Mouse (Mus musculus) adrenal gland, adult 8-10 months (tissue): ENCODE results near the gene Eif3j1. TPM values are rescaled to one million over a fixed set of nuclear protein-coding genes. Genes with fewer than 3 reads are reported as not detected.
"Not testable (repeated sequence)": the region's sequence is repeated elsewhere in the genome, so short reads cannot be mapped to it uniquely, and the experiment has no call there.

Source experiments
- DNase-seq: peaks from one replicate; pipeline ENCODE4 v3.0.0; 2022
- total RNA-seq, 4 experiments: library from RNA; stranded (reverse); gene quantifications; 2 replicates each; pipeline ENCODE4 v1.2.4; 2022

The Eif3j1 gene
- total RNA-seq, result 10 to 100 TPM; 17.7 to 25.4 (median 18.6) TPM

DNA sequence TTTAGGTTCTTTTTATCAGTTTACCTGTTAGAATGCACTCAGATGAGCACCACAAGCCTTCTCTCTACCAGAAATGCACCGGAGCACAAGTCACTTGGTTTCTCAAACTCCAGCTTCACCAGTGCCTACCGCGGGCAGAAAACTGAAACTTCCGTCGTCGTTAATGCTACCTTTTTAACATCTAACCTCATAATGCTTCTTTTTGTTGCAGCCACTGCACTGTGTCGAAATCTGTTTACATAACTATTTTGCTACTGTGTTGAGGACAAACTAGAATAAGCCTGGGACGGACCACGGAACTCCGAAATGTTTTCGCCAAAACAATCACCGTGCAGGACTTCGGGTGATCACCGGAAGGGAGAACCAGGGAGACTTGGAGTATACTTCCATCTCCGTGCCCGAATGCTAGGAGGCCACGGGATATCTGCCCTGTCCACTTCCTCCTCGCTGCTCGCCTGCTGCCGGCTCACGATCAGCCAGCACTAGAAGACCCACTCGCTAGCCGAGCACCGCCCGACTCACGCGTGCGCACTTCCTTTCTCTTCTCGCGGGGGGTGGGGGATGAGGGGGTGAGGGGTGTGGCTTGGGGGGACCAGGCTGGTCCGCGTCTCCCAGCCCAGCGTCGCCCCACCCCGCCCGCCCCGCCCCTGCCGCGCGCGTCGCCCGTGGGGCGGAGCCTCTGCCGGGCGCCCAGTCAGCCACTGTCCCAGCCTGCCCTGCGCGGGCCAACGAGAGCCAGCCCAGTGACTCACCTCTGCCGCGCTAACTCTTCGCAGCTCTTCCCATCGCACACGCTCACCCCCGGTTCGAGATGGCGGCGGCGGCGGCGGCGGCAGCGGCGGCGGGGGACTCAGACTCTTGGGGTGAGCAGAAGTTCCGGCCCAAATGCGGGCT is at the start of gene Eif3j1:
Gene Eif3j1 (plus strand): TSS at position 685 of the 894 bp plus-strand sequence.
- DNase-seq, result peak; percentile 89

GRCm38 (mm10) chr2:121995738-121996137 is 32.6 kb upstream of the Eif3j1 start:
- no peak for DNase-seq

GRCm38 (mm10) chr2:122008832-122009231 is 19.5 kb upstream of the Eif3j1 start:
- DNase-seq, result no peak

- DNase-seq, result no peak
Measured at GRCm38 (mm10) chr2:122011441-122011840, 16.9 kb upstream of the Eif3j1 start.

DNA sequence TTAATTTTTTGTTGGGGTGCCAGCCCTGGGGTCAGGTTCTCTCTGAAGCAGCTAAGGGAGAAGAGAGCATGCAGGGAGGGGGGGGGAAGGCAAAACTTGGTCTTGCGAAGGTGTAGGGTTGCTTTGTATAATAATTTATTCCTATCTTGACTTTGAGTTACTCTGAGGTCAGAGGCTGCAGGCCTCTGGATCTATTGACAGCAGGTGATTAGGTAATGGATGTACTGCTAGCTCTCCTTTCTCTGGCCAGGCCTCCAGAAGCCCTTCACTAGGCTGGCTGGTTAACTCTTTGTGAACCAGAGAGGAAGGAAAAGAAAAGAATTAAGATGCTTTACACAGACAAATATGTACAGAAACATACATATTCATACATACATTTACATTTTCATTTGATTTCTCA is 9.6 kb upstream of the Eif3j1 start:
- no peak for DNase-seq

GRCm38 (mm10) chr2:122022284-122022683 is 6.1 kb upstream of the Eif3j1 start:
- DNase-seq, result no peak

DNA sequence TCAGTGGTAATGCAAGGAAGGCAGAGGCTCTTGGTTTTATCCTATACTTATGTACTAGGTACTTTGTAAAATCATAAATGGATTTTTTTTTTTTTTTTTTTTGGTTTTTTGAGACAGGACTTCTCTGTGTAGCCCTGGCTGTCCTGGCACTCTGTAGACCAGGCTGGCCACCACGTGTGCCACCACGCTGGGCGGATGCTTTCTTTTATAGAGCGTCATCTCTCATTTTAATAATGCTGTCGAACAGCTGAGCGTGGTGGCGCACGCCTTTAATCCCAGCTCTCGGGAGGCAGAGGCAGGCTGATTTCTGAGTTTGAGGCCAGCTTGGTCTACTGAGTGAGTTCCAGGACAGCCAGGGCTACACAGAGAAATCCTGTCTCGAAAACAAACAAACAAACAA is 1.3 kb upstream of the Eif3j1 start:
- peak; percentile 18 for DNase-seq

DNA sequence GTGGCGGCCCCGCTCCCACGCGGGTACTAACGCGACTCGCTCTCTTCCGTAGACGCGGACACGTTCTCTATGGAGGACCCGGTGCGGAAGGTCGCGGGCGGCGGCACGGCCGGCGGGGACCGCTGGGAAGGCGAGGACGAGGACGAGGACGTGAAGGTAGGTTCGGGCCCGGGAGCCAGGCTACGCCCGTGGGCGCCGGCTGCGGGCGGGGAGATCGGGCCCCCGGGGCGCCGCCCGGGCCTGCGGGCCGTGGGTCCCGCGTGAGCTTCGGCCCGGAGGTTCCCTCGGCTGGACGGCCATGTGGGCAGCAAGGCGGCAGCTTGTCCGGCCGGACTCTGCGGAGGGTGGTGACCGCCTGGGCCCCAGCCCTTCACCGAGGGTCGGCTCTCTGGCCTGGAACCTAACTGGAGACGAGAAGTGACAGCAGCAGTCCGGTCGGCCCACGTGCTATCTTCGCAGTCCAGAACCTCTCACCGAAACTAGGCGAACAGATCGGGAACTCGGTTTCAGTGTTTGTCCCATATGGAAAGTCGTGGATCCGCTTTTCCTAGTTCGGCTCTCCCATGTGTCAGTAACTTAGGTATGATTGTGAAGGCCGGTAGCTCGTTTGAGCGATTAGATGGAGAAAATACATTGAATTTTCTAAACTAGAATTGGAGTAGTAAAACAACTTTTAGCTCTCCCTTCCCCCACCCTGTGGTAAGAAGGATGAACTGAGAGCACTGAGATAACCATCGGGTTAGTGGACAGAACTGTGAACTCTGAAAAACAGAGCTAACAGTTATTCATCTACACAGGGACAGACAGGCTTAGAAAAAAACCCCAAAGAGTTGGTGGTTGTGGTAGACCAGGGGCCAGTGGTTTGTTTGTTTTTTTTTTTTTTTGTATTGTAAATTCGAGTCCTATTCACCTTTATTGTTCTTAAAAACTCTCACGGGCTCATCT is 682 bp downstream of the Eif3j1 start:
- no peak for DNase-seq

- no peak for DNase-seq
Measured at GRCm38 (mm10) chr2:122031970-122032369, 3.6 kb downstream of the Eif3j1 start.

DNA sequence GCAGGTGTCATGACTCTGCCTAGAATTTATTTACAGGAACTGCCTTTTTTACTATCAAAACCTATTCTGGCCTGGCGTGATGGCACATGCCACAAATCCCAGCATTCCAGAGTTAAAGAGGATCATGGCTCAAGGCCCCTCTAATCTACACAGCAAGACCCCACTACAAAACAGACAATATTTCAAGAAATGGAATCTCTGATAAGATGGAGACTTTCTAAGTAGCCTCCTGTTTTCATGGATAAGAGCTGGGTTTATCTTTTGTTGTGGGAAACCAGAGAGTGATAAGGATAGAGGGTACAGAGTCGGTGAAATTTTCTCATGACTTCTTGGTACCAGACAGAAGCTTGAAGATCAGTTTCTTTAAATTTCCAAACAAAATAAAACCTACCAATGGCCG is 7.7 kb downstream of the Eif3j1 start:
- no peak for DNase-seq

- DNase-seq, result no peak
Measured at GRCm38 (mm10) chr2:122043926-122044325, 15.6 kb downstream of the Eif3j1 start.

DNA sequence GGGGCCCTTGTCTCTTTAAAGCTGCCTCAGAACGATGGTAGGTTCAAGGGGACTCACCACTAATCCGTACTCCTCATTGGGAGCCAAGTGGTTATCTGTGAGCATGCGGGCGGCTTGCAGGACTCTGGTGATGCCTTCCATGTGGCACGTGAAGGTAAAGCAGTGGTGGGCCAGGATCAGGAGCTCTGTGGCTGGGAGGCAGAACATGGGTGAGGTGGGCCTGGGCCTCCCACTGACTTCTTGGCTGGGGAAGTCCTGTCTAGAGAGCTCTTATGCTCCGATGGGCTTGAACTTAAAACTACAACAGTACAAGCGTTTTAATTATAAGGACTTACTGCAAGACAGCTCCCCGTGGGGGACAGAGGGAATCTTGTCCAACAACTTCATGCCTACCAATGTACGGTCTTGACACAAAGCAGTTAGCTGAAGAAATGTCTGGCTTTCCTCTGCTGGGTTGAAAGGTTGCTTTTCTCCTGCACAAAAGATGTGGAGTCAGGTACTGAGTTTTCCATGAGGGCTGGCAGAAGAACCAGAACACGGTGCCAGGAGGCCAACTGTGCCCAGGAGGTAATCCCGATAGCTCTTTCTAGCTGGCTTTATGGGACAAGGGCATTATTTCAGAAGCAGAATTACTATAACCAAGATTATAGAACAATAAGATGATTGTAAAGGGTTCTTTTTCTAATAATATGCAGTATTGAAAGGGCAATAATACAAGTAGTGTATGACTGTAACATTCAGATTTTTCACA is 31.2 kb downstream of the Eif3j1 start:
- no peak for DNase-seq

- DNase-seq, result no peak
Measured at GRCm38 (mm10) chr2:122065200-122065969, 37.0 kb downstream of the Eif3j1 start.

GRCm38 (mm10) chr2:122066241-122066640 is 37.9 kb downstream of the Eif3j1 start:
- no peak for DNase-seq

GRCm38 (mm10) chr2:122069144-122069912 is 41.0 kb downstream of the Eif3j1 start:
- no peak for DNase-seq

GRCm38 (mm10) chr2:122069922-122070321 is 41.6 kb downstream of the Eif3j1 start:
- DNase-seq, result no peak

GRCm38 (mm10) chr2:122081728-122082456 is 53.5 kb downstream of the Eif3j1 start:
- DNase-seq, result no peak

DNA sequence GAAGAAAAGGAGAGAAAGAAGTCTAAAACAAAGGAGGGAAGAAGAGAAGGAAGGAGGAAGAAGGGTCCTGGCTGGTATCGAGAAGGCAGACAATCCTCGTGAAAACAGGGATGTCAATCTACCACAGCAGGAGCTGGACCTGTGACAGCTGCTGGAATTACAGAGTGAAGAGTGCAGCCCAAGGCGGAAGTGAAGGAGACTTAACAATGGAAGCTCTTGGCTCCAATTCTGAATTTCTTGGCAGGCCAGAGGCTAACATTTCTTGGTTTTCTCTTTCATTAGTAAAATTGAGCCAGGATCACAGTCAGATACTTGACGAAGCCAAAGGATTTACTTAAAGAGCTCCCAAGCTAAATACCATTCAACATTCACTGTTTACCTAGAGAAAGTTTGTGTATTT is 58.1 kb downstream of the Eif3j1 start:
- DNase-seq, result no peak

- no peak for DNase-seq
Measured at GRCm38 (mm10) chr2:122093844-122094243, 65.5 kb downstream of the Eif3j1 start.

DNA sequence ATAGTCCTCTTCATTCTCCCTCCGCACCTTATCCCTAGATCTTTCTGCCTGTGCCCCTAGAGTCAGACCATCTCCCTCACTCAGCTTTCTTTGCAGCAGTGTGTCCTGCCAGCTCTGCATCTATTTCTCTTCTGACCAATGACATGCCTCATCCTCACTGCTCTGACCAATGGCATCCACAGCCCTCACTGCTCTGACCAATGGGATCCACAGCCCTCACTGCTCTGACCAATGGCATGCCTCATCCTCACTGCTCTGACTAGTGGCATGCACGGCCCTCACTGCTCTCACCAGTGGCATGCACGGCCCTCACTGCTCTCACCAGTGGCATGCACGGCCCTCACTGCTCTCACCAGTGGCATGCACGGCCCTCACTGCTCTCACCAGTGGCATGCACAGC is 69.3 kb downstream of the Eif3j1 start:
- DNase-seq, result not testable (repeated sequence)
